Mouse (Mus musculus) naive thymus-derived CD4-positive, alpha-beta T cell, adult 2 months (primary cell): ENCODE results near the gene Atp6v1b1.

ENCODE experiments used
- DNase-seq: peaks from one replicate; pipeline ENCODE4 v3.0.0-alpha.2; 2011; ENCODE audit warnings: low read depth

Atp6v1b1 gene

DNA sequence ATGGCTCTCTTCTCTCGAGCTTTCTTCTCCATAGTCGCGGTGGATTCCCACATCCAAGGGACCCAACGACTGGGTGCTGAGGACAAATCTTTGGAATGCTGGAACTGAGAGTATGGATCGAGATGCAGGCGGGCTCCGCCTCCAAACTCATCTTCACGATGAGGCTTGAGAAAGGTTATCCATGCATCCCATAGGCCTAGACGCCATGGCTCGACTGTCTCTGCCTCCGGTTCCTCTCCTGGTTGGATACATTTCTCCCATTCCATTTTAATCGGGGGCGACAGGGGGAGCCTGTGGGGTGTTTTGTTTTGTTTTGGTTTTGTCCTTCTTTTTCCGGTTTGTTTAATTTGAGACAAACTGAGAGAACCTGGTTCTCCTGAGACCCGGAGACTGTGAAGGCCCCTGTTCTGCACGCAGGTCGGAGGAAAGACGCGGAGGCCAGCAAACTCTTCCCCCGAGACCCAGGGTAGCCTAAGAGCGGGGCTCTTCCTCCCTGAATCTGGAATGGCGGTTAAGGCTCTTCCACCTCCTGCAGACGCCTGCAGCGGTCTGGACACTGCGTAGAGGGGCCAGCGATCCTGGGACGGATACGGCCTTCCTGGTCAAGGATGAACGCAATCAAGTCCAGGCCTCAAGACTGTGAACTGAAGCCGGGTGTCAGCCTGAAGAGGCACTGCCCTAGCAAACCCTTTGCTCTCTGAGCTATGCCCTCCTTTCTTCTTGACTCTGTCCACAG, 27.2 kb upstream of the Atp6v1b1 start:
- no peak for DNase-seq

DNA sequence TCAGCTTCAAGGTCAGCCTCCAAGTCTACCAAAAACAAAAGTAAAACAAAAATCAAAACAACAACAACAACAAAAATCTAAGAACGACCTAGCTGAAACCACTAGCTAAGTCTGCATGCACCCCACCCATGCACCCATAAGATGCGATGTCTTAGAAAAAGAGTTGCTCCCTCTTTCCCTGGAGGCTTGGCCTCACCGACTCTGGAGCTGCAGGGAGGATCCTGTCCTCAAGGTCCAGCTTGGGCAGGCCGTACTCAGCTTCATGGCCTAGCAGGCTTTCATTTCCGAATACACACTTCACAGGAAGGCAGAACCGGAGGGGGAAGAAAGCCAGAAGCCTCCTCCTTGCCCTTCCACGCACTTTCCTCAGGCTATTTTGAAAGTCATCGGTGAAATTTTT, 25.8 kb upstream of the Atp6v1b1 start:
- no peak for DNase-seq

DNA sequence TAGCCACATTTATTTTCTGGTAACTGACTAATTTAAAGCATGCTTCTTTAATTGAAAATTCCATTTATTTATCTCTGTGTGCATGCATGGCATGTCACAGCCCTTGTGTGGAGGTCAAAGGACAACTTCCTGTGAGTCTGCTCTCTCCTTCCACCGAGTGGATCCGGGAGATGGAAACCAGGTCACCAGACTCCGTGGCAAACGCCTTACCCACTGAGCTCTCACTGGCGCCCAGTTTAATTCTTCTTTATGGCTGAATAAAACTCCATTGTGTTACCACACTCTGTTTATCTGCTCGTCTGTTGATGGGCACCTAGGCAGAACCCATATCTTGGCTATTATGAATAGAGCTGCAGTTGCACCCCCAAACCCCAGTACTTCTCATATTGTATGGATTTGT, 20.3 kb upstream of the Atp6v1b1 start:
- DNase-seq = no peak

DNA sequence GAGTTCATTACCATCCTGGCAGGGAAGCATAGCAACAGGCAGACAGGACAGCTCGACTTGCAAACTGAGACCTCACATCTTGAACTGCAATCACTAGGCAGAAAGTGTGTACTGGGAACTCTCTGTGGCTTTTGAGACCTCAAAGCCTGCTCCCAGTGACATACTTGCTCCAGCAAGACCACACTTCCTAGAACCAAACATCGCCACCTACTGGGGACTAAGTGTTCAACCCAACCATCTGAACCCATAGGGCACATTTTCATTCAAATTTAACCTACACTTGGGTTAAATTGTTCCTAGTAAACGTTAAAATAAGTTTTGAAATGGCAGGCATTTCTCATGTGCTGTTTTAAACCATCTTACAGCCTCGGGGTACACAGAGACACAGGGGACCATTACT, 15.6 kb upstream of the Atp6v1b1 start:
- DNase-seq = no peak

DNA sequence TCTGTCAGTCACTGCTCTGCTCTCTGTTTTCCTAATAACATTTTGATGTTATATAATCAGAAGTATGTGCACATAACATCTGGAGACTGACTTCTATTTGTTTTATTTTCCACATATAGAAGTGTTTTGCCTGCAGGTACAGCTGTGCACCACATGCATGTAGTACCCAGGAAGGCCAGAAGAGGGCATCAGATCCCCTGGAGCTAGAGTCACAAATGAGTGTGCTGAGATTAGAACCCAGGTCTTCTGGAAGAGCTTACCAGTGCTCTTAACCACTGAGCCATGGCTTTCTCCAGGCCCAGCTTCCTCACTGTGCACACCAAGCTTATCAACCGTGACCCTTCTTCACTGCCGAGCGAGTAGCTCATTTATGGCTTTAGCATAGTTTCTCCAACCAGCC, 14.3 kb upstream of the Atp6v1b1 start:
- peak; percentile 45 for DNase-seq

DNA sequence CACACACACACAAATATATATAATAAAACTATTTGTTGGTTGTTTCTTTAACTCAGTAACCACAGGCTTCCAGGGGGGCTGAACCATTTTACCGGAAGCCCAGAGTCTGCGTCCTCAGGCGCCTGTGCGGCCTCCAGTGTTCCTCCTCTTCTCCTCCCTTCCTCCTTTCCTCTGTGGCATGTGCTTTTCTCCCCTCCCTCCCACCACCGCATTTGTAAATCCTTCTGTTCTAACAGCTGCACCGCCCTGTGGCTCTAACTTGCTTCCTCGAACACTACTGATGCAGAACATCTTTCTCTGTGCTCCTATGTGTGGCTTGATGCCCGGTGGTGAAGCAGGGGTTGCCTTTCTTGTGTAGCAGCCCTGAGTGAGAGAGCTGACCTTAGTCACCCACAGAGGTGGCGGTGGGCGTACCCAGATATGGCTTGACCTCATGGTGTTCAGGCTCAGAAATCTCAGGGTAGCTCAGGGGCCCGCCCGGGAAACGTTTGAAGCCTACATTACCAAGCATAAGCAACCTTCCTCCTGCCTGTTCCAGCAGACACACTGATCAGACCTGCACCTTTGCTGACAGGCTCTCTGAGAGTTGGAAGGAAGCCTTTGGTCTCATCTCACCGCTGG, 13.3 kb upstream of the Atp6v1b1 start:
- DNase-seq = no peak

DNA sequence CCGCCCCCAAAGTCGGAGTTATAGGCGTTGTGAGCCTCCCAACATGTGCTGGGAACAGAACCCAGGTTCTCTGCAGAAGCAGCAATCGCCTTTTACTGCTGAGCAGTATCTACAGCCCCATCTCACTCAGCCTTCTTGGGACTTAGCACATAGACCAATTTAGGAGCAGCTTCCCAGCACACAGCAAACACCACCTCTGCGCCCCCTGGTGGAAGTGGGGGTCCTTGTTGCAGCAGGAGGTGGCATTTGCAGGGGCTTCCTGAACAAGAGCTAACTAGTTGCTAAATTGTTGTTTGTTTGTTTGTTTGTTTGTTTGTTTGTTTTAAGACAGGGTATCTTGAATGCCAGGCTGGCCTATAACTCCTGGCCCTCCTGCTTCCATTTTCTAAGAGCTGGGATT, 11.7 kb upstream of the Atp6v1b1 start:
- DNase-seq = peak; percentile 75

DNA sequence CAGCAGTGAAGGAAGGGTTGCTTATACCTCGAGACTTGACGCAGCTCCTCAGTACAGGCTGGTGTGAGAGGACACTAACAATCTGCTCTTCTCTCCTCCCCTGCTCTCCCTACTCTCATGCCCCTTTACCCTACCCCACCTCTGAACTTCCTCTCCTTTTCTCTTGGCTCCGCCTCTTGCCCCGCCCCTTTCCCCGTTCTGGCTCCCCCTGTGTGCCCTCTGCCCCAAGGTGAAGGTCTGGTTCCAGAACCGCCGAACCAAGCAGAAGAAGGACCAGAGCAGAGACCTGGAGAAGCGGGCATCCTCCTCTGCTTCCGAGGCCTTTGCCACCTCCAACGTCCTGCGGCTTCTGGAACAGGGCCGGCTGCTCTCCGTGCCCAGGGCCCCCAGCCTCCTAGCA, 5.5 kb upstream of the Atp6v1b1 start:
- no peak for DNase-seq

DNA sequence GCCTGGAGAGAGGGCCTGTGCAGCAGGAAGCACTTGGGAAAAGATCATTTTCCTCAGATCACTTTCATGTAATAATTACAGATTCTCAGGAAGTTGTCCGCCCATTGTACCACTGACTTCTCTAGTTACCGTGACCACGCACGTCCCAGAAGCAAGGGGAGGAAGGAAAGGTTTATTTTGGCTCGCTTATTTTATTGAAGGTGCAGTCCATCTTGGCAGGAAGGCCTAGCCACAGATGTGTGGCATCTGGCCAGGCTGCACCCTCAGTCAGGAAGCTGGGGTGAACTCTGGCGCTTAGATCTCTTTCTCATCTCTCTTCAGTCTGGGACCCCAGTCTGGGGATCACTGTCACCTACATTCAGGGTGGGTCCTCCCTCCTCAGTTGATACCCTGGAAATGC, 4.2 kb upstream of the Atp6v1b1 start:
- DNase-seq = no peak

DNA sequence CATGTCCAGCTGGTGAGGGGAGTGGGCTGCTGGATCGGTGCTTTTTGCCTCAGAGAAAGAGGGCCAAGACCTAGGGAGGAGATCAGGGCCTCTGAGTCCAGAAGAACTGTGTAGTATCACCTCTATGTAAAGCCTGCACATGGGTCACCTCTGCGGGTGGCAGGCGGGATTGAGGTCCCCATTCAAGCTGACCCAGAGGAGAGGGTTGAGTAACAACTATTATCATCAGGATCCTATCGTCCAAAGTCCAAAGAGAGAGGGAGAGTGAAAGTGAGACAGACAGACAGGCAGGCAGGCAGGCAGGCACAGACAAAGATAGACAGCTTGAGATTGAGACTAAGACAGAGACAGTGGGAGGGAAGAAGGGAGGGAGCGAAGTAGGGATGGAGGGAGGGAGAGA, 422 bp downstream of the Atp6v1b1 start:
- DNase-seq = no peak

DNA sequence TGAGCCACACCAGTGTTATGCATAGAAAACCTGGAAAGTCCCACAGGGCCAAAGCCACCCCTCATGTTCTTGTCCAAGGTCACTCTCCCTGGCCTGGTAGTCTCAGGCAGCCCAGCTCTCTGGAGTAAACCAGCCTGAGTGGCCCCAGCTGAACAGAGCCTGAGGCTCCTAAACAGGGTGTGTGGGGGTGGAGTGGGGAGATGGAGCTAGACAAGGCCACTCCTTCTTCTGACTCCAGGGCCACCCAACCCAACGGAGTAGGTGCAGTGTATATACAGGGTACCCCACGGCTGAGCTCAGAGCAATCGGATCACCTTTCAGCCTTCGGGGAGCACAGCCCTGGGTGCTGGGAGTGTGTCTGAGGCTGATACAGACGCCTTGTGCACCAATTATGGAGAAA, 1.3 kb downstream of the Atp6v1b1 start:
- DNase-seq = no peak

DNA sequence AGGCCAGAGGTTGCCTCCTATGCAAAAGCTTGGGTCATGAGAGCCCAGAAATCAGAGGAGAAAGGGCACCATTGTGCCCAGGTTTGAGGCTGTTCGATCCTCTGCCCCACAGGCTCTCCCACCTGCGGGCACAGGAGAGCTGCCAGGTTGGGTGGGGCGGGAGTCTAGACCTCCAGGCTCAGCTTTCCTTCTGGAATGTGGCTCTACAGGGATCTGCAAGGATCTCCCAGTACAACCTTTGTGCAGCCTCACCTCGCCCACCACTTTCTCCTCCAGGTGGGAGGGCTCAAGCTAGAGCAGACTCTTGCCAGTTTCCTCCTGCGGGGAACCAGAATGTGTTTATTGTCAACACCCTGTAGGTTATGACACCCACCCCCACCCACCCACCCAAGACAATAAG, 1.8 kb downstream of the Atp6v1b1 start:
- DNase-seq = no peak

DNA sequence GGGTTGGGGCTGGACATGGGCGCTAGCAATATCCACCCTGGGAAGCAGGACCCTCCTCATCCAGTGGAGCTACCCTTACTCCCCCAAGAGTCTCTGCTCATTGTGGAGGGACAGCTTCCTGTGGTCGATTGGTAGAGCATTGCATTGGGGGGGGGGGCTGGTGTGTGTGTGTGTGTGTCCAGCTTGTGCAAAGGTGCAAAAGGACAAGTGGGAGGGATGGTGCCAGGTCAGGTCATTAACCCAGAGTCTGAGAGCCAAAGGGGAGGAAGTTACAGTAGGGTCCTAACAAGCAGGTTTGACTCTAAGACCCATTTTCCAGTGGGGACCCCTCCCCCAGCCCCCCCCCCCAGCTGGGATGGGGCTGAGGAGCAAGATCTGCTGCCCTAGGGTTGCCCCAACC, 2.7 kb downstream of the Atp6v1b1 start:
- DNase-seq = no peak

DNA sequence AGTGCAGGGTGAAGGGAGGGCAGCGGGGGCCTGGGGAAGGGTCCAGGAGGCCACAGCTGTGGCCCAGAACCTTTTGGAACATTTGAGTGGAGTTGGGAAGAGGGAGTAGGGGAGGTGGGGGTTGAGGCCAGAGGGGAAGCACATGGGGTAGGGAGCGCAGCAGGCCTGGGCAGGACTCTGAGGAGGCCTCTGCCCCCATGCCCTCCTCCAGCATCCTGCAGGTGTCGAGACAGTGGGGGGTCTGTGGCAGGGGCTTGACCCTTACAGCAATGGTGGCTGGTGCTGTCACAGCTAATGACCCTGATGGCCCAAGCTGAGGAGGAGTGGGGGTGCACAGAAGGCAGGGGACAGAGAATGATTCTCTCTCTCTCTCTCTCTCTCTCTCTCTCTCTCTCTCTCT, 6.5 kb downstream of the Atp6v1b1 start:
- DNase-seq = no peak

DNA sequence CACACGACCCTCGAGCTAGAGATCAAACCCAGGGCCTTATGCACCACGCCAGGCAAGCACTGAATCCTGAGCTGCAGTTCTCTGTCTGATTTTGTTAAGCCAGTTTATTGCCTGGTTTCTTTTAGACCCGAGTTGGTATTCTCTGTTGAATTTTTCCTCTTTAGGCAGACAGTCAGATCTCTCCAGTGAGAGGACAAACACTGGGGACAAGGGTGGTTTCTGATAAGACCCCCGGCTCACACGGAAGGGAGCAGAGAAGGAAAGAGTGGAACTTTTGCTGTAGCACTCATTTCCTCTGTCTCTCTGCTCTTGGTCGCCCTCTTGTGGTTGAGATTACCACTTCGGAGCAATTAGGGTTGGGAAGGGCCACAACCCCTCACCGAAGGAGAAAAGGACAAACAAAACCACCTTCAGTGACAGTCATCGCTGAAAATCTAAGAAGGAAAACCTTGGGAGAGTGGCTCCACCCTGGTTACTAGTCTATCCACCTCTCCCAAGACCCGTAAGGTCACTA, 7.4 kb downstream of the Atp6v1b1 start:
- peak; percentile 69 for DNase-seq

DNA sequence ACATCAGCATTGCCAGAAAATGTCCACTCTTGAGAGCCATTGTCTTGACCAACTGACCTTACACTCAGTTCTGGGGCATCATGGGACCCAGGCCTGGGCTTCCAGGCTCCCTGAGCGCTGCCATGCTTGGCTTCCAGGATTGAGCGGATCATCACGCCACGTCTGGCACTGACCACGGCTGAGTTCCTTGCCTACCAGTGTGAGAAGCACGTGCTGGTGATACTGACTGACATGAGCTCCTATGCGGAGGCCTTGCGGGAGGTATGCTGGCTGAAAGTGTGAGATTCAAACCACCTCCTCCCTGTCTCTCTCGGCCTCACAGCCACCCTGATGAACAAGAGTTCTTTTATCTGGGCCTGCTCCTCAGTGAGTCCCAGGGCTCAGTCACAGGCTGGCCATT, 13.3 kb downstream of the Atp6v1b1 start:
- DNase-seq = no peak

DNA sequence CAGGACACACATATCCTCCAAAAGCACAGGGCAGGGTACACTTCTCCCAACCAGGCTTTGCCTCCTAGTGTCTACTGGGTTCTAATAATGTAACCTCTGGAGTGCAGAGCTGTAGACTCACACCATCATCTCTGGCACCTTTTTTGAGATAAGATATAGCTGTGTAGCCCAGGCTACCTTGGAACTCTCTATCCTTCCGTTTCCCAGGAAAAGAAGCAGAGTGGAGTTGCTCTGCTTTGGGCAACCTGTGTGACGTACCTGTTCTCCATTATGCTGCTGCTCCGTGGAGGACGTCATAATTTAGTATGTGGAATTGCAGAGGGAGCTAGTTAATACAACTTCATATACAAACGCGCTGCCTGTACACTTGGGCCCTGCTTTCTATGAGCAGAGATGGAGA, 19.6 kb downstream of the Atp6v1b1 start, which contains the start of gene Ankrd53:
Gene Ankrd53, plus strand, starts transcription at position 301 of the 400 bp plus-strand sequence.
- DNase-seq = no peak

DNA sequence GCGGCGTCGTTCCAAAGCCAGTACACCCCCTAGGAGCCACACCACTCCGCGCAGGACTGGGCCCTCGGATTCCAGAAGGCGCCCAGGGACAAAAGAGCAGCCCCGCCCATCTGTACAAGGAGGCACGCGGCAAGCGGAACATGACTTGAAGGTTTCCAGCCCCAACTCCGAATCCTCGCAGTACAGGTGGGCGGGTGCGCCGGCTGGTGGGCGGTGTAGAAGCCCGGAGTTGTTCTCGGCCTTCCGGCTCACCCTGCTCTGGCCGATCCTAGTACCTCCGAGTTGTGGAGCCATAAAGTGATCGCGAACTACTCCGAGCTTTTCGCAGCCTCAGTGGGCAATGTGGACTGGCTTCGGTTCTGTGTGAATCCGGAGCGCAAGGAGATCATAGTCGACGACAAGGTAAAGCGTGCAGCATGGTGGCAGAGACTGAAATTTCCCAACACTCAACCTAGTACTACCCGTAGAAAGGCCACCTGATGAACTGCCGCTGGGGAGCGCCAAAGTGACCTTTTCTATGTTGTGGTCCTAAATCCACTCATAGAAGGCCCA, 20.2 kb downstream of the Atp6v1b1 start:
- DNase-seq = no peak

DNA sequence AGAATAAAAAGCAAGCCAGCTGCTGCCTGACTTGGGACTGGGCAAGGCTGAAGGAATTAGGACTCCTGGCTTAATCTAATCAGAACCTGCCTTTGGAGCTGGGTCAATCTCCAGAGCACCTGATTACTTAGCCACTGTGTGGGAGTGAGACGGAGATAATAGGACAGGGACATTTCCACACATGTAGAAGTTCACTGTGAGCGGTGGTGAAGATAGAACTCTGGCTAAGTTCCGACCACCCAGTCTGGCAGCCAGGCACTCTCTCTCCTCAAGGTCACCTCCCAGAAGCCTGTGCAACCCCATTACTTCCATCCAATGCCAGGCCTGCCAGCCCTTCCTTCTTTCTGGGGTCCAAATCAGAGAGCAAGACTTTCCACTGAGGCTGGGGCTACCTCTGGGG, 24.2 kb downstream of the Atp6v1b1 start:
- DNase-seq = no peak

DNA sequence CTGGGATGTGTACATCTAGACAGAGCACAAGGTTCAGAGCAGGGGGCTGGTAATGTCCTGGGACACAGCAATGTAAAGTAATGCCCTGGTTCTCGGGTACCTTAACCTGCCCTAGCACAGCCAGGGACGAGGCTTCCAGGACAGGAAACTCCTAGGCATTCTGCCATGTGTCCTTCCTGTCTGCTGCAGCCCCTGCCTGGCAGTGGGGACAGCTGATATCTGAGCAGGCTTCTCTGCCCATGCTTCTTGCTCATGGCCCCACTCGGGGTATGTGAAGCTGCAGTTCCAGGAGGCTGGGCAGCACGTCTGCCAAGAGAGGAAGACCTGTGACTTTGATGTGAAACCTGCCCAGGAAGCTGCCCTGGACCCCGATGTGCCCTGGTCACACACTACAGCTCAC, 25.7 kb downstream of the Atp6v1b1 start:
- DNase-seq = no peak

DNA sequence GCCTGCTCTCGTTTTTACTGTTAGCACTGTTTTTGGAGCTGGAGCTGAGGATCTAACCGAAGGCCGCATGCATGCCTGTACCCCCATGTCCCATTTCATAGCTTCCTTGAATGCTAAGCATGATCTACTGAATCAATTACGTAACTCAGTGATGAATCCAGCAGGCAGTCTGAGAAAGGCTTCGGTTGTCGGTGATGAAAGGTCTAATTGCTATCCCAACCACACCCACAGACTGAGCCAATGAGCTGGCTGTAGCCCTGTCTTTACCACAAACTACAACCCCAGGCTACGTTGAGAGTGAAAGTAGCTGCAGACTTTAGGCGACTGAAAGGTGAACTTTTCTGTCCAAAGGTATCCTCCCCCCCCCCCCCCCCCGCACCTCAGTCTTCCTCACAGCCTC, 31.3 kb downstream of the Atp6v1b1 start:
- no peak for DNase-seq

DNA sequence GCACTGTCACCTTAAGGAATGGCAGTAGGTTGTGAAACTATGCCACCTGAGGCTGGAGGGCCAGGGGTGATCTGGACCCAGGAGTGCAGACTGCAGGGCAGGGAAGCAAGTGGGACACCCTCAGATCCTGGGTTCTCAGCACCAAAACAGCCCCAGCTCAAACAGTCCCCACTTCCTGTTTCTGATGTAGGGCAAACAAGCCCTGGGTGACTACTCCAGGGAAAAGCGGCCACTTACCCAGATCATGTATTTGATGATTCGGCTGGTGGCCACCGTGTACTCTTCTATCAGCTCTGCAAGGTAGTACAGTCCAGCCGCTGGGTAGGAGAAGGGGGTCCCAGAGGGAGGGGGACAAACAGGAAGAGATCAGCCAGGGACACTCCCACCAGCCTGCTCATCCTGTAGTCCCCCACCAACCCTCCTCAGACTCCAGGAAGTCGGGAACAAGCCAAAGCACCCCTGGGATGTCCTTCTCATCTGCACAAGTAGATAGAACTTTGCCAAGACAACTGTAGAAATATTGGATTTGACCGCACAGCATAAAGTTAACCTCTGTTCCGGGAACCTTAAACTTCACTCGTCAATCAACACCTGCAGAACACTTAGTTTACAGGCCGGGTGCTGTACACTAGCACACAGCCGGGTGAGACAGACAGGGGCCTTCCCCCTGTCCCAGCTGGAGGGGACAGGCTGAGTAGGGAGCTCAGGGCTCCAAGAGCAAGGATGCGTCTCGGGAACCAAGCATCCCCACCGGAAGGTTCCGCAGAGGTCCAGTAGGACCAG, 32.2 kb downstream of the Atp6v1b1 start:
- DNase-seq = no peak
